Mouse (Mus musculus) lung, postnatal 0 days (tissue): ENCODE measurements around the gene Neurl2.

Source experiments
- CTCF ChIP-seq: IDR thresholded peaks from 2 replicates; pipeline ENCODE4 v1.5.1; 2016; ENCODE audit warnings: antibody characterized with exemption, mild to moderate bottlenecking
- EP300 ChIP-seq: IDR thresholded peaks from 2 replicates; pipeline ENCODE4 v1.6.1; 2016; ENCODE audit warnings: antibody characterized with exemption, mild to moderate bottlenecking, control low read depth

GRCm38 (mm10) chr2:164857101-164857821, 24.0 kb upstream of the Neurl2 start, which contains the start of gene Pltp:
- TF ChIP-seq CTCF (no peak), EP300 (no peak)
